Mouse (Mus musculus) right cerebral cortex, postnatal 10 days (tissue): ENCODE measurements at regions not wholly inside any gene's neighbourhood (a gene's known extent, or its start where the extent isn't known, plus 50 kb on each side); places are given as distances from the start of the nearest gene placed in this dataset.

Experiments
- DNase-seq, 2 experiments: peaks; one replicate each; pipeline ENCODE4 v3.0.0; 2021; ENCODE audit warnings: low spot score in 2 of 2

DNA sequence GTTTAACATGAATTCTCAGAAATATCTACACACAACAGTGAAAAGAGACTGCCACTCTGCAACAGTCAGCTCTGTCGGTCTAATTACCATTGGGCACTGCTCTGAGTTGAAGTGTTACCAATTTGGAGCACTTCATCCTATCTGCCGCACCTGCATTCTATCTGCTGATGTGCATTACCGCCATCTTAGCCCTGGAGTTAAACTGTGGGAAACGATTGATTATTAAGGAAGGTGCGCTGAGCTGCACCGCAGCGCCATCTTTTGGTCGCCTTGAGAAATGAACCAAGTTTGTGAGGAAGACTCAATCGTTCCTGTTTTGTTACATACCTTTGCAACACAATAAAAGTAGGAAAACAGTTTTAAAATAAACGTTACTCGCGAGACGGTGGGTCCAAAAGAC lies 110.5 kb downstream of the Rergl start:
- DNase-seq = peak; percentile 68 to 78

DNA sequence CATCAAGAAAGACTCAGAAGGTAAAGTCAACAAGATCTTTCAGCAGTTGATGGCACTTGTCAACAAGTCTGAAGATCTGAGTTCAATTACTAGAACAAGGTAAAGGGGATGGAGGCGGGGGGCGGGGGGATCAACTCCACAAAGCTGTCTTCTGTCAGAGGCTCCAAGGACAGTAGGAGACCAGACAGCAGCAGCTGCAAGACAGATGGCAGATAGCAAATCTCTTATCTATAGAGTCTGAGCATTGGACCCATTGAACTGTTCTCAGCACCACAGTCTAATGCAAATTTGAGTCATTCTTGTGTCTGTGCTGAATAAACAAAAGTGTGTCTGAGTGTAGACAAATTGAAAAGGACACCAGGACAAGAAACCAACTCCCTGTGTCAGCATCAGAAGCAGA lies 150.8 kb downstream of the Rergl start:
- DNase-seq = no peak

DNA sequence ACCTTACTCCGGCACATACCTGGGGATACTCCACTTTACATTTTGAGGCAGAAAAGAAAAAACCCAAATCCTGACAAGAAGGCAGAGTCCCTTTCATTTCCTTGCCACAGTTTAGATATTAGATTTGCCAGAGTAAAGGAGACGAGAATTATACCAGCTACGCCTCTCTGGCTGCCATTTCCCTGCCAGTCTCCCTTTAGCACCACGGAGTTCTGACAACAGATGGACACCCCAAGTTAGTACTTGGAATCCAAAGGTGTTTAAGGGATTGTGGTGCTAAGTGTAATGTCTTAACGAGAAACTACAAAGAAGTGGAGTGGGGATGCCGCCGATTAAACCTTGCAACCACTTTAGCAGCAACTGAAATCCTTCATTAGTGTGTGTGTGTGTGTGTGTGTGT lies 176.6 kb downstream of the Rergl start:
- DNase-seq = peak in 1 of 2 experiments; percentile 26

DNA sequence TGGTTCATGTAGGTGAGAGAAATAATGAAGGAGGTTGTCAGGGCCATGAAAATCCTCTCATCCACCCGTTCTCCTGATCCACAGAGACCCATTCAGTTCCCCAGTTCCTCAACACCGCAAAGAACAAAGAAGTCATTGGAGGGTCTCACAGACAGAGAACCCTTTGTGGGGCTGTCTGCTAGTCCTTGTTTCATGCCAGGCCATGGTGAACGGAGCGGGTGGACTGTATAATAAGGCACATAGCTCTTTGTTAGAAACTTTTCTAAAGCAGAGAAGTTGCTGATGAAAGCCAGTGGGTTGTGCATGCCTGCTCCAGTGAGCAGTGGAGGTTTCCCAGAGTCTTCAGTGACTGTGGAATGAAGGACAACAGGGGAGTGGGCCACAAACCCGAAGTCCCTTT lies 194.1 kb downstream of the Rergl start:
- peak; percentile 31 to 47 for DNase-seq

DNA sequence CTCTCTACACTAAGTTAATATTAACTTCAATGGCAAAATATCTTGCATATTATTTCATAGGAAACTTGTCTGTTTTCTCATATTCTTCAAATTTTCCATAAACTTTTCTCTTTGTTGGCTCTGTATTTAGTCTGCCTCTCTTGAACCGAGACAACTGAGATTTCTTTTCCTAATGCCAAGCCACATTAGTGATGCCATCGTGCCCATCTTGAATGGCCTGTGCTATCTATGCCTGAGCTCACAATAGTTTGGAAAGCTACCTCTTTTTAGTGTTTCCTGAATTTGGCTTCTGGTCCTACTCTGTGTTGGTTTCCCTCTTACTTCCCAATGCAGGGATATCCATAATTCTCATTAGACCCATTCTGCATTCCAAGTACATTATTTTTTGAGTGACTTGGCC lies 197.5 kb downstream of the Rergl start:
- no peak for DNase-seq

DNA sequence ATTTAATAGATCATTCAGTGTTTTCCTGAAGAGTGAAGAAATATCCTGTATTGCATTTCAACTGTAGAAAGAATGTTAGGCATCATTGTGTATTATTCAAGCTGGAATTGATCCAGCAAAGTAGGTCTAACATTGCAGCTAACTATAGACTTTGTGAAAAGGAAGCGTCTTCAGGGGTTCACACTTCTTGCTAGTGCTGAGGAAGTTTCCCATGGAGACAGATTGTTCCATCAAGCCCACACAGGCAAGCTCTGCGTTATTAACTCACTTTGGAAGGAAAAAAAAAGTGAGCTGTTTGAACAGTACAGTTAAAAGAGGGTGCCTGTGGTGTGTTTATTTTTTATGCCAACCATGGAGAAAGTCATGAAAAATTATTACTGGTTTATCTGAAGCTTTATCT lies 206.1 kb downstream of the Rergl start:
- DNase-seq = peak in 1 of 2 experiments; percentile 56

DNA sequence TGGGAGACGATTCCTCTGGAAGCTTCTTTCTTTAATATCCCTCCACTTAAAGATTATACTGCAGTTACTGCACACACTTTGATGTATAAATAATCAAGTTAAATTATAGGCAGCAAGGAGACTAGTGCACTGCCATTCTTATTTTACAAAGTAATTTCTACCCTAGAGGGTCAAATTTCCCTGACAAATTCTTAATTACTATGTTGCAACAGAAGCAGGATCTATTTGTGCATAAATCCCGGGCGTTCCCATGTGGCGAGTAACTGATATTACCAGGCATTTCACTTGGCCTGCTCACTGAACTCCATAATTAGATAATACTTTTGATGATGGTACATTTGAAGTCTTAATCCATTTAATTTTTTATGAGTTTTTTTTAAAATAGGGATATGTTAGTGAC lies 222.7 kb downstream of the Rergl start:
- no peak for DNase-seq

DNA sequence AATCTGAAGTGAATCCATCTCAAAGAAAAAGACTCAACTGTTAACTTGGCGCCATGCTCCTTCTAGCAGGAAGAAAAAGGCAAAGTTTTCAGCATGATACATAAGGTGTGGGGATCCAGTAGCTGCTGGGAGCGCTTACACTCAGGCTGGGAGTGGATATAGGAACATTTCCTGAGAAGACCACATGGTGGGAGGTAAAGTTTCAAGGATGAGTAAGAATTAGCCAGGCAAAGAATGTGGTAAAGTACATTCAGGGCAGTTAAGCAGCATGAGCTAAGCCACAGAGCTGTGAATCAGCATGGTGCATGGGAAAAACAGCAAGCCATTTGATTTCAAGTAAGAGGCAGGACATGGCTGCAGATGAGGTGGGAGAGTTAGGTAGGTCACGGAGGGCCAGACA lies 226.3 kb downstream of the Rergl start:
- DNase-seq = no peak

DNA sequence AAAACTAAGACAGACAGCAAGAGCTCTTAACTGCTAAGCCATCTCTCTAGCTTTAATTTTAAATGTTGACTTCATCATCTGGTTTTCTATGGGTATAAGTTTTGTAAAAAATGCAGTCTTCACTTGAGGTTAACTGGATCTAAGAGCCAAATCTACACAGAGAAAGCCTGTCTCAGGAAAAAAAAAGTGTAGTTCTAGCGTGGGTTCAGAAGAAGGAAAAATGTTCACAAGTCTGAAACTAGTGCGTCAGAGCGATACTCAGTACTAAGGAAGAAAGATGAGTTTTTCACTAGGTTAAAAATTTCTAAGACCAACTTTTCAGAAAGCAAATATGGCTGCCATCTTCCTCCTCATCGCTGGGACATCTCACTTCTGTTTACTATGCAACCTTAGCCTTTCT lies 248.1 kb downstream of the Rergl start:
- DNase-seq = no peak

DNA sequence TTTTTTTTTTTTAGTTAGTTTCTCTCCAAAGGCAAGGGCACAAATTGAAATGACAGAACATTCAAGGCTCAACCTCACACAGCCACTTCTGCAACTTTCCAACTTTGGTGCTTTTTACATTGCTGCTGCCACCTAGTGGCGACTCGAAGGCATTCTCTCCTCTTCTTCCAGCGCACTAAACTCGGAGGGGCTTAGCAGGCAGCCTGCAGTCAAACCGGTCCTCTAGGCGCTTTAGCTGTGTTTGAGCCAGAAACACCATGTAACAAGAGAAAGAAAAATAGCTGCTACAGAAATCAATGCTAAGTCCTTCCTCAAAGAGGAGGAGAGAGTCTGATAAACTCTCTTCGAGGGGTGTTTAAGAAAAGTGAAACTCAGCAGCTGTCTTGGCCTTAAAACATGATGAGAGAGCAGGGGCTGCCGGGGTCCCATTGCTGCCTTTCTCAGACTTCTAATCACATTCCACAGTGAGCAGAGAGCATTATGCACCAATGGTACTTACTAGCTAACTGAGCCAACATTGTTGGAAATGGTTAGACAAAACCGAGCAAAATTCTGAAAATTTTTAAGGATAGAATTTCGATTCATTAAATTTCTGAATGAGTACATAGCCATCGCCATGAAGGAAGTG lies 252.7 kb downstream of the Rergl start:
- DNase-seq = peak; percentile 80 to 85

DNA sequence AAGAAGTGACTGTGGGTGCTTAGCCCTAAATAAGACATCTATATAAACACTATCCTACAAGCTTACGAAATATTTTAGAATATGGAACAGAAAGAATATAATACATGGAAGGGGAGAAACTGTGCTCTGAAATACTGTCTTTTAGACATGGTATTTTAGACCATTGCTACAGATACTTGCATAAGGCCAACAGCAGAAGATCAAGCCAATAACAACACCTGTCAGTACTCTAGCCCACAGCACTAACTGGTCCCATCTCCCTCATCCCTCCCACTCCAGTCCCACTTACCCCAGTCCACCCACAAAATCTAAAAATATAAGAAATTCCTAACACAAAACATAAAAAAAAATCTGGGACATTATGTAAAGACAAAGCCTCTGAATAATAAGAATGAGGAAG lies 275.6 kb downstream of the Rergl start:
- DNase-seq = no peak

DNA sequence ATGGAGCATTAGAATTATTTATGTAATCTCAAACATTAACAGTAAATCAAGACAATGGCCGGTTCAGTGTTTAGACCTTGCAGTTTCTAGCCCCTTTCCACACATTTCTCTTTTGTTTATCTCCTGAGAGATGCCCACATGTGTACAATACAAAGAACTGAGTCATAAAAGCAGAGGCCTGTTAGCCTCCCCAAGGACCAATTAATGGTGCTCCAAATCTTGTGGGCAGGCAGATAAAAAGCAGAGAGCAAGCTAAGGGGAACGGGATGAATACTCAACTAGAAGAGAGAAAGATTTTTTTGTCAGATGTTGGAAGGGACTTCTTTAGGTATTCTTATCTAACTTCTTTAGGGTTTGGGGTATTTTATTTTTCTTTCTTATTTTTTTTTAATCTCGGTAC lies 287.3 kb downstream of the Rergl start:
- no peak for DNase-seq

DNA sequence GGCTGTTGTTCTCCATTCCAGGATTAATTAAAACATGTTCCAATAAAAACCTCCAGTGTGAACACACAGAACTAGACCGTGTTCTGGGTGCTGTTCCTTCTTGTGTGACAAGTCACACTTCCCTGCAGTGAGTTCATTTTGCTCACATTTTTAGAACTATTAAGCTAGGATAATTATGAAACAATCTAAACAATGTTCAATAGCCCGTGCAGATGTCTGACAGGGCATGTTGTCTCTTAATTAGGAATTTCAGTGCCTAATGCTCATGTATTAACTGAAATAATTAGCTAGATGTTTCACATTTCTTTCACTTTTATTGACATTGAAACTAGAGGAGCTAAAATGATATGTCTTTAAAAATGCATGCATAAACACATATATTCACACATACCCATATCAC lies 291.5 kb downstream of the Rergl start:
- DNase-seq = no peak

DNA sequence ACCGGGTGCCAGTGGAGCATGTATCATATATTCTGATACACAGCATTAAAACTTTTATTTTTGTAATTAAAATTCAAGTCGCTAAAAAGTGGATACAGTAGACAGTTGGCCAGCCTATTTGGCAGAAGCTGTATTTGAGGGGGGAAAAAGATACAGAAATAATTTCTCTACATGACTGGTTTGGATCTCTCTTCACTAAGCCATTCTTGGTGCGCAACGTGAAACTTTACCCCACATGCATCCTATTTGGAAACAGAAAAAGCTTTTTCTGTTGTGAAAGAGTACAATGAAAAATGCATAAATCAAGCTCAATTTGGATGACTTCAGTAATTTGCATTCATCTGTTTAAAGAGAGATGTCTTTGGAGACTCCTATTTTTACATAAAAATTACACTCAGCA lies 303.2 kb downstream of the Rergl start:
- peak; percentile 32 to 56 for DNase-seq

DNA sequence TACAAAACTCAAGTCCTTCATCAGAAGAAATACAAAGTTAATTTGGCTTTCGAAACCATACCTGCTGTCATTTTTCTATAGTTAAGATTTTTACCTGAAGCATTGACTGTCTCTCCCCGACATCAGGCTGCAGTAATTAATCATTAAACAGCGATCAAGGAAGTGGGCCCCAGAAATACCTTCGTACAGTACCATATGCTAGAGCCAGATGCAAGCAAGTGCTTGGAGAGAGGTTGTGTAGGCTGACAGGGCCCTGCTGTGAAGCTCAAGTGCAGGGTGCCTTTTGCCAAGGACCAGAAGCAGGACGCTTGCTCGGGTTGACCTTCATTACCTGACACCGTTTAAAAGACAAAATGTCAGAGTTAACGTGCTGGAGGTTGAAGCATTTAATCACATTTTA lies 315.3 kb downstream of the Rergl start:
- DNase-seq = no peak

DNA sequence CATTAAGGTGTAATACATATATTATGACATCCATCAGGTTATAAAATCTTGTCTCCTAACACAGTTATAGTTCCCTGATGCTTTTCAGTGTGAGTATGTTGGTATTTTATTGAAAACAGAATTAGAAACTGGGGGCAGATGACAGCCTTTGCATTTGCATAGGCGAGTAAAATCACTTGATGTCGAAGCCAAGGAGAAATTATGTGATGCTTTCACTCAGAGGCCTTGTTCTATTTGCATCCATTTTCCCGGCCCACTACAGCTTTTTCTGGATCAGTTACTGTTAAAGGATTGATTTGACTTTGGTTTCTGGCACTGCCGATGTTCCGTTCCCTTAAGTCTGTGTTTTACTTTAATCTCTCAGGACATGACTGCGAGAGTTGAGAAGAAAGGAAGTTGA lies 341.4 kb downstream of the Rergl start:
- peak; percentile 29 to 64 for DNase-seq

DNA sequence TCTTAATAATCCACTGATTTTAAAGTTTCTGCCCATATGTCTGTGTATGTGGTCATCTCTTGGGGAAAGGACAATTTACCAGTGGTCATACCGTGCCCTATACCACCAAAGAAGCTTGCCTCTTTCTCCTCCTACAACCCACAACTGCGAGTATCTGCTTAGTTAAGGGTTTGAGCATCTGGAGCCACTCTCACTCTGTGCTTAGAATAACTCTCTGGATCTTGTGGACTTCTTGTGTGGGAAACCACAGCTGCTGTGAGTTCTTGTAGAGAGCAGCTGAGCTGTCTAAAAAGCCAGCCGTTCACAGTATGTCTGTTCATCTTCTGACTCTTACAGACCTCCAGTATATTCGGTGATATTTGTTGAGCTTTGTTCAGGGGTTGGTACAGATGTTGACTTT lies 342.0 kb downstream of the Rergl start:
- peak; percentile 39 to 75 for DNase-seq

DNA sequence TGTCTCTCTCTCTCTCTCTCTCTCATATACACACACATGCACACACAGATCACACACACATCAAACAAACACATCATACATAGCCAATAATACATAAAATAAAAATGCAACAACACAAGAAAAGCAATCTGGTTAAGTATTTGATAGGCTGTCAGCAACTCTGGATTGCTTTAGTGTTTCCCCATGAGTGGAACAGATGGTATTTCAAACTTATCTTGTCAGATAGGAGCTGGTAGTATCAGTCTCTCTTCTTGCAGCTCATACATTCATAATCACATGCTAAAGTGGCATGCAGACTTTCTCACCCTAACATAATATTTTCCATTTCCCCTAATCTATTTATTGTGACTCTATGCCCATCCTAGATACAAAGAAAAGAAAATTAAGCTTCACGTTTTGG lies 347.0 kb downstream of the Rergl start:
- DNase-seq = no peak

DNA sequence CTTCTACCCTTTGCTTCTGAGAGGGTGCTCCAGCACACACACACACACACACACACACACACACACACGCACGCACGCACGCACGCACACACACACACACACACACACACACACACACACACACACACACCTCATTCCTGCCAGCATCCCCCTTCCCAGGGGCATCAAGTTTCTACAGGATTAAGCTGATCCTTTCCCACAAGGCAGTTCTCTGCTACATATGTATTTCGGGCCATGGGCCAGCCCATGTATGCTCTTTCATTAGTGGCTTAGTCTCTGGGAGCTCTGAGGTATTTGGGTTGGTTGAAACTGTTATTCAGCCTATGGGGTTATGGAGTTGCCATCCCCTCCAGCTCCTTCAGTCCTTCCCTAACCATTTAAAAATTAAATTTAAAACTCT lies 366.1 kb downstream of the Rergl start:
- DNase-seq = no peak

DNA sequence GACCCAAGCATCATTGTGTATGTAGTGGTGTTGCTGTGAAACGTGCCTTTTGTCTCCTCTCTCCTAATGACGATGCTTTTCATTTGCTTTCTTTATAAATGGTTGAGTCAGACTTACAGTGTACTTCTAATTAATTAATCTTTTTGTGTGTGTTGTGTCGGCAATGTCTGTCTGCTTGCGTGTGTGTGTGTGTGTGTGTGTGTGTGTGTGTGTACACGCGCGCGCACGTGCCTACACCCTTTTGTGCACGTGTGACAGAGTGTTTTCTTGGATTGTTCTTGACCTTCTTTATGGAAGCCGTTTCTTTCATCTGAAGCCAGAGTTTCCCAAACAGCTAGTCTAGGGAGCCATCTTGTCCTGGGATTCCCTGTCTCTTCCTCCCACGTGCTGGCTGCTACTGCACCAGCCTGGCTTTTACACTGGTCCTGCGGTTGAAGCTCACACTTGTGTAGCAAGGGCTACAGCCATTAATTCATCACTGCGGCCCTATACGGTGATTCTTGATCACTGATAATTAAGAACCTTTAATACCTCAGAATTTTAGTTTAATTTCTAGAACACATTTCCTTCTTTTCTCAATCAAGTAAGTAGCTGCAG lies 369.6 kb downstream of the Rergl start:
- peak in 1 of 2 experiments; percentile 21 for DNase-seq

DNA sequence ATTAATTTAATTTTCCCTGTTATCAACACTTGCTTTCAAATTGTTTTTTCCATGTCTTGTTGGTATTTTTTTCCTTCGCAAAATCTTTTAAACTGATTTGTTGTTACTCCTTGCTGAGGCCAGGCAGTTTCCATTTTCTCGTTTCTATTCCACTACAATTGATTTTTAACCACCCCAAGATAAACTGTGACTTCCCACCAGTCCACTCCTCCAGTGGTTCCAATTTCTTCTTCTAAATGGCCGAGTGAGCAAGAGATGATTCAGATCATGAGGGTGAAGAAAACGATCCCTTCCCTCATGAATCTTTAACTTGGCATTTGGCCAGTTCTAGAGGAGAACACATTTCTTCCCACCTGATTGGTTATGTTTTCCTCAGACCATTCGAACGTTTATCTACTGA lies 393.5 kb downstream of the Rergl start:
- DNase-seq = no peak

DNA sequence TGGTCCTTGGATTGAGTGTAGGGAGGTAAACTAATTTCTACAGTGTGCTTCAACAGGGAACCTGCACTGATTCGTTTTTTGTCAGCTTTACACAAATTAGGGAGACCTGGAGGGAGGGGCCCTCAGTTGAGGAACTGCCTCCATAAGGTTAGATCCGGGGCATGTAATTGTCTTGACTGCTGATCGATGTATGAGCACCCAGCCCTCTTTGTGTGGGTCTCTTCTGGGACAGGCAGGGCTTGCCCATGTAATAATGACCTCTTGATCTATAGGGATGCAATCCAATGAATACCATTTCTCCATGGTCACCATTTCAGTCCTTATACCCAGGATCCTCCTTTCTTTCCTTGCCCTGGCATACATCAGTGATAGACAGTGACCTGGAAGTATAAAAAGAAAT lies 398.4 kb downstream of the Rergl start:
- DNase-seq = no peak

DNA sequence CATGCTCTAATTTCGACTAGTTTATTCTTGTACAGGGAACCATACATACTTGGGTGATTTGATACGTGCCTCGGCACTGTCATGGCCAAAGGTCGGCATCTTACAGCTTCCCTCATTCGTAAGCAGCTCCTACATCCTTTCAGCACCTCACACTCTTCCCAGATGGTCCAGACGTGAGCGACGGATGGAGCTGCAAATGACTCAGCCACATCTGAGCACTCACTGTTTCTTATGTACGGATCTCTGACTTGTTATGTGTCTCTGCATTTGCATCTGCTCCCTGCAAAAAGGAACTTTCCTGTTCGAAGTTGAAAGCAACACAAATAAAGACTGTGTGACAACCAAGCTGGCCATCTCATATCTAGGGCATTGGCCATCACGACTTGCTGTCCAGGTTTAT lies 402.5 kb downstream of the Rergl start:
- no peak for DNase-seq

DNA sequence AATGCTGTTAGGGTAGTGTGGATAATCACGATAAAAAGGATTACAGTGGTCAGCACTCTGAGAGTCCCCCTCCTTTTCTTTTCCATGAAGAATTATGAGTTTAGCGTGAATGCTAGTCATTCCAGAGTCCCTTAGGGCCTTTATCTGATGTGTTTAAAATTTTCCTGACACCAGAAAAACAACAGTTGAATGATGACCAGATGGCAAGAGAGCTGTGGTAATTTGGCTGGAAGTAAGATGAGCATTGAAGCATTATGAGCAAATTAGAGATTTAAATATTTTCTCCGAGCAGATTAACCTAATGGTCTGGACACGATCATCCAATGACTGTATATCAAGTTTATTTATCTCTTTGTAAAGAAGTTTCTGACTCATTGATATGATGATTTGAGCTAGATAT lies 417.1 kb upstream of the Igbp1b start:
- DNase-seq = no peak
